Mouse (Mus musculus): Measurements from ENCODE around the gene Utp11. TPM values are rescaled to one million over a fixed set of nuclear protein-coding genes. Genes with fewer than 3 reads are reported as not detected.

The Utp11 gene
- polyA plus RNA-seq, 1 experiment from 2014 or later = 86.4 TPM

- Histone ChIP-seq H3K36me3 (no peaks in the 10 kb centered on the region), H3K27ac (no peak overlapping the region), H3K9me3 (no peaks in the 10 kb centered on the region), H3K27me3 (peaks cover 14% of the 10 kb centered on the region), H3K4me1 (peaks cover 26% of the 10 kb centered on the region), H3K9ac (no peak overlapping the region), H3K4me2 (replicated peaks) (no peak overlapping the region), H3K4me3 (no peak overlapping the region)
- 34% methylated on average over 5 of the region's 5 CpGs for WGBS
- no peak for ATAC-seq (ENCODE audit: insufficient number of reproducible peaks, insufficient read depth, low FRiP score, low TSS enrichment)
Measured at GRCm38 (mm10) chr4:124647909-124648308, 45.5 kb downstream of the Utp11 start.

- Histone ChIP-seq H3K4me2 (replicated peaks) (peak overlapping the region; percentile 13; the same call in 1 of the 2 replicates), H3K36me3 (no peaks in the 10 kb centered on the region), H3K9ac (no peak overlapping the region), H3K4me1 (peaks cover 18% of the 10 kb centered on the region), H3K27ac (no peak overlapping the region), H3K4me3 (no peak overlapping the region), H3K9me3 (no peaks in the 10 kb centered on the region), H3K27me3 (peaks cover 10% of the 10 kb centered on the region)
- 11% methylated on average over 8 of the region's 8 CpGs for WGBS
- no peak; the same call in 1 of the 2 replicates for ATAC-seq (ENCODE audit: insufficient number of reproducible peaks, insufficient read depth, low FRiP score, low TSS enrichment)
Measured at GRCm38 (mm10) chr4:124646591-124646990, 46.8 kb downstream of the Utp11 start.

- Histone ChIP-seq H3K36me3 (no peaks in the 10 kb centered on the region), H3K9me3 (no peaks in the 10 kb centered on the region), H3K27me3 (peaks cover 10% of the 10 kb centered on the region; the same call in 1 of the 2 replicates), H3K4me2 (replicated peaks) (no peak overlapping the region), H3K4me3 (no peak overlapping the region), H3K9ac (no peak overlapping the region), H3K27ac (no peak overlapping the region), H3K4me1 (peaks cover 18% of the 10 kb centered on the region)
- 17% methylated on average over 3 of the region's 3 CpGs for WGBS
- no peak for ATAC-seq (ENCODE audit: insufficient number of reproducible peaks, insufficient read depth, low FRiP score, low TSS enrichment)
Measured at GRCm38 (mm10) chr4:124644974-124645433, 48.4 kb downstream of the Utp11 start.

- ATAC-seq (ENCODE audit: insufficient number of reproducible peaks, insufficient read depth, low FRiP score, low TSS enrichment) = no peak
- H3K27me3 ChIP-seq = peaks cover 16% of the 10 kb centered on the region
Measured at GRCm38 (mm10) chr4:124643859-124644258, 49.5 kb downstream of the Utp11 start.

GRCm38 (mm10) chr4:124639715-124640114 is 53.7 kb downstream of the Utp11 start:
- Histone ChIP-seq H3K4me3 (no peak overlapping the region), H3K9ac (no peak overlapping the region), H3K4me1 (no peaks in the 10 kb centered on the region), H3K4me2 (replicated peaks) (no peak overlapping the region), H3K36me3 (no peaks in the 10 kb centered on the region), H3K27ac (no peak overlapping the region), H3K9me3 (no peaks in the 10 kb centered on the region), H3K27me3 (peaks cover 15% of the 10 kb centered on the region; the same call in 1 of the 2 replicates)
- ATAC-seq (ENCODE audit: insufficient number of reproducible peaks, insufficient read depth, low FRiP score, low TSS enrichment) = no peak
- 21% methylated on average over 12 of the region's 12 CpGs for WGBS

More at GRCm38 (mm10) chr4:124643859-124644258, 49.5 kb downstream of the Utp11 start:
- no peak overlapping the region for H3K27ac ChIP-seq
- WGBS = 94% methylated on average over 9 of the region's 9 CpGs
- H3K9me3 ChIP-seq = no peaks in the 10 kb centered on the region
- no peak overlapping the region for H3K4me3 ChIP-seq
- no peaks in the 10 kb centered on the region for H3K36me3 ChIP-seq
- H3K4me2 ChIP-seq (replicated peaks) = no peak overlapping the region
- H3K4me1 ChIP-seq = peaks cover 18% of the 10 kb centered on the region
- H3K9ac ChIP-seq = no peak overlapping the region

GRCm38 (mm10) chr4:124633281-124633680 is 60.1 kb downstream of the Utp11 start:
- Histone ChIP-seq H3K27me3 (peaks cover 7% of the 10 kb centered on the region; the same call in 1 of the 2 replicates), H3K9ac (no peak overlapping the region), H3K4me2 (replicated peaks) (no peak overlapping the region), H3K4me3 (no peak overlapping the region), H3K36me3 (no peaks in the 10 kb centered on the region), H3K27ac (no peak overlapping the region), H3K4me1 (no peaks in the 10 kb centered on the region), H3K9me3 (no peaks in the 10 kb centered on the region)
- 5% methylated on average over 9 of the region's 9 CpGs for WGBS
- ATAC-seq (ENCODE audit: insufficient number of reproducible peaks, insufficient read depth, low FRiP score, low TSS enrichment) = no peak

DNA sequence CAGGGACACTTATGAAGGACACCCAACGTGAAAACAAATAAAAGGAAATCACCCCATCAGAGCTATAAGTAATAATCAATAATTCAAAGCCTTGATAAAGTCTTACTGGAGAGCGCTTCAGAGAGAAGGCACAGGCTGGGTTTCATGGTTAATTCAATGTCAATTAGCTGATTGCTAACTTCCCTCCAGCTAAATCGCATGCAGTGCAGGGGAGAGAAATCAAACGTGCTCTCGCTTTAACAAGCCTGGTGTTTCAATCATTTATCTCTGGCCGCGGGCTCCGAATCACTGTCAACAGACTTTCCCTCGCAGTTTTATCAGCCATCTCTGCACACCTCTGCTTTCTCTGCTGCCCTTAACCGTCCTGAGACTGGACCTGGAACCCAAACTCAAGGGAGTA is 60.5 kb downstream of the Utp11 start:
- no peaks in the 10 kb centered on the region for H3K9me3 ChIP-seq
- H3K27me3 ChIP-seq = 0 out of 2 replicates have a peak, but pooled peaks cover 5% of the 10 kb centered on the region
- H3K27ac ChIP-seq = no peak overlapping the region
- no peaks in the 10 kb centered on the region for H3K36me3 ChIP-seq
- 66% methylated on average over 10 of the region's 10 CpGs for WGBS
- H3K4me2 ChIP-seq (replicated peaks) = no peak overlapping the region
- no peak overlapping the region for H3K4me3 ChIP-seq
- H3K4me1 ChIP-seq = no peaks in the 10 kb centered on the region
- ATAC-seq (ENCODE audit: insufficient number of reproducible peaks, insufficient read depth, low FRiP score, low TSS enrichment) = no peak
- no peak overlapping the region for H3K9ac ChIP-seq

DNA sequence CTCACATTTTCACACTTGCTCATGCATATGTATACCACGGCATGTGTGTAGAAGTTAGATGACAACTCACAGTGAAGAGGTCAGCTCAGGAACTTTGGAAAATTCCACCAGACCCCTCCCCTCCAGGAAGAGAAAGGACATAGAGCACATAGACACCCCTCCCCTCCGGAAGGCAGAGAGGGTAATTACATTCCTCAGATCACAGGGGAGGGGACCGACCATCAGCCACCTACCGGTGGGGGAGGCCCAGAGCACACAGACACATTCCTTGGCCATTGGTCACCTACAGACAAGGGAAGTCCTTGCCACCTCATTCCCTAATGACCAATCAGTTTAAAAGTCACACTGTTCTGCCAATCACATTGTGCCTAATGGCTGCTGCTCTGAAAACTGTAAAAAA is 61.9 kb downstream of the Utp11 start:
- Histone ChIP-seq H3K4me1 (no peaks in the 10 kb centered on the region), H3K27me3 (0 out of 2 replicates have a peak, but pooled peaks cover 5% of the 10 kb centered on the region), H3K9me3 (no peaks in the 10 kb centered on the region), H3K9ac (no peak overlapping the region), H3K27ac (no peak overlapping the region), H3K4me3 (no peak overlapping the region), H3K4me2 (replicated peaks) (no peak overlapping the region), H3K36me3 (no peaks in the 10 kb centered on the region)
- 50% methylated on average over 4 of the region's 4 CpGs for WGBS
- ATAC-seq (ENCODE audit: insufficient number of reproducible peaks, insufficient read depth, low FRiP score, low TSS enrichment) = no peak

MicroRNAs encoded within 50 kb of the gene (microRNA counts, 519-probe panel; counts per million panel counts)
- microRNA mmu-miR-697 = 460 counts per million, percentile 65 among the panel's probes with 10 or more counts

Small RNA genes within 50 kb of the gene (microRNA-seq; reads per million reads assigned to microRNA genes)
- not detected for gene Gm24721
- not detected for gene Mir697

Other genes starting within 250 kb of the Utp11 start
- 0.36 TPM in 1 of 2 replicates, not detected in the other for gene 3100002H09Rik, start 82.8 kb downstream of the Utp11 start, polyA plus RNA-seq (2016; fragmentation: Nextera tagmentation; extraction: Ambion mirVana)
- 2.9 and 3.6 TPM in 2 replicates for gene Pou3f1, start 36.8 kb downstream of the Utp11 start, polyA plus RNA-seq (2016; fragmentation: Nextera tagmentation; extraction: Ambion mirVana)
- gene Fhl3, start 7.1 kb upstream of the Utp11 start, polyA plus RNA-seq (2016; fragmentation: Nextera tagmentation; extraction: Ambion mirVana) = 12.5 and 14.3 TPM in 2 replicates
- 205 and 210 TPM in 2 replicates for gene Sf3a3, start 21.2 kb upstream of the Utp11 start, polyA plus RNA-seq (2016; fragmentation: Nextera tagmentation; extraction: Ambion mirVana)
- gene Inpp5b, start 48.2 kb upstream of the Utp11 start, polyA plus RNA-seq (2016; fragmentation: Nextera tagmentation; extraction: Ambion mirVana) = 28.7 and 29.5 TPM in 2 replicates
- gene Mtf1, start 108.5 kb upstream of the Utp11 start, polyA plus RNA-seq (2016; fragmentation: Nextera tagmentation; extraction: Ambion mirVana) = 12.8 and 14.6 TPM in 2 replicates
- 42.3 and 45.2 TPM in 2 replicates for gene Yrdc, start 157.1 kb upstream of the Utp11 start, polyA plus RNA-seq (2016; fragmentation: Nextera tagmentation; extraction: Ambion mirVana)
- 62.6 and 62.8 TPM in 2 replicates for gene 1110065P20Rik, start 157.6 kb upstream of the Utp11 start, polyA plus RNA-seq (2016; fragmentation: Nextera tagmentation; extraction: Ambion mirVana)
- gene Maneal, start 168.6 kb upstream of the Utp11 start, polyA plus RNA-seq (2016; fragmentation: Nextera tagmentation; extraction: Ambion mirVana) = 1.4 and 2.2 TPM in 2 replicates
- gene Epha10, start 187.3 kb upstream of the Utp11 start, polyA plus RNA-seq (2016; fragmentation: Nextera tagmentation; extraction: Ambion mirVana) = 1.5 and 1.9 TPM in 2 replicates
- 19.5 and 20.1 TPM in 2 replicates for gene 9930104L06Rik, start 243.4 kb upstream of the Utp11 start, polyA plus RNA-seq (2016; fragmentation: Nextera tagmentation; extraction: Ambion mirVana)
- 158 and 176 TPM in 2 replicates for gene Cdca8, start 245.7 kb upstream of the Utp11 start, polyA plus RNA-seq (2016; fragmentation: Nextera tagmentation; extraction: Ambion mirVana)

All from embryonic facial prominence, embryonic 12.5 days (tissue).